Mouse (Mus musculus) cerebellum, adult 9-10 months (tissue): Measurements from ENCODE around the gene Ctnna2.

Experiments
- DNase-seq: peaks from one replicate; pipeline ENCODE4 v3.0.0; 2022

Ctnna2 gene

GRCm38 (mm10) chr6:77811041-77811440, 168.5 kb downstream of the Ctnna2 start:
- no peak for DNase-seq

GRCm38 (mm10) chr6:77802604-77803003, 176.9 kb downstream of the Ctnna2 start:
- DNase-seq, result no peak

GRCm38 (mm10) chr6:77783342-77783741, 196.2 kb downstream of the Ctnna2 start:
- no peak for DNase-seq

- no peak for DNase-seq
Observed at GRCm38 (mm10) chr6:77768357-77769103, 211.0 kb downstream of the Ctnna2 start.

GRCm38 (mm10) chr6:77758164-77758563, 221.3 kb downstream of the Ctnna2 start:
- no peak for DNase-seq

- DNase-seq, result no peak
Observed at GRCm38 (mm10) chr6:77745426-77745825, 234.1 kb downstream of the Ctnna2 start.

- no peak for DNase-seq
Observed at GRCm38 (mm10) chr6:77743651-77744050, 235.8 kb downstream of the Ctnna2 start.

- DNase-seq, result no peak
Observed at GRCm38 (mm10) chr6:77742988-77743387, 236.5 kb downstream of the Ctnna2 start.

- no peak for DNase-seq
Observed at GRCm38 (mm10) chr6:77738640-77739039, 240.9 kb downstream of the Ctnna2 start.

GRCm38 (mm10) chr6:77724952-77725299, 254.6 kb downstream of the Ctnna2 start:
- no peak for DNase-seq

- peak; percentile 34 for DNase-seq
Observed at GRCm38 (mm10) chr6:77724042-77724951, 255.2 kb downstream of the Ctnna2 start.

GRCm38 (mm10) chr6:77694093-77694492, 285.4 kb downstream of the Ctnna2 start:
- DNase-seq, result peak; percentile 9

GRCm38 (mm10) chr6:77687173-77687572, 292.3 kb downstream of the Ctnna2 start:
- DNase-seq, result no peak

- DNase-seq, result peak; percentile 45
Observed at GRCm38 (mm10) chr6:77650127-77650526, 329.4 kb downstream of the Ctnna2 start.

GRCm38 (mm10) chr6:77644591-77644990, 334.9 kb downstream of the Ctnna2 start:
- no peak for DNase-seq

- no peak for DNase-seq
Observed at GRCm38 (mm10) chr6:77638784-77639183, 340.7 kb downstream of the Ctnna2 start.

- peak; percentile 63 for DNase-seq
Observed at GRCm38 (mm10) chr6:77633997-77634396, 345.5 kb downstream of the Ctnna2 start.

GRCm38 (mm10) chr6:77628573-77629192, 350.8 kb downstream of the Ctnna2 start:
- DNase-seq, result peak; percentile 49

GRCm38 (mm10) chr6:77604642-77605392, 374.7 kb downstream of the Ctnna2 start:
- no peak for DNase-seq

GRCm38 (mm10) chr6:77603914-77604313, 375.6 kb downstream of the Ctnna2 start:
- peak; percentile 38 for DNase-seq

- no peak for DNase-seq
Observed at GRCm38 (mm10) chr6:77599244-77599643, 380.3 kb downstream of the Ctnna2 start.

GRCm38 (mm10) chr6:77582568-77582967, 396.9 kb downstream of the Ctnna2 start:
- DNase-seq, result peak; percentile 39

- DNase-seq, result no peak
Observed at GRCm38 (mm10) chr6:77580926-77581325, 398.6 kb downstream of the Ctnna2 start.
